Mouse (Mus musculus) monocyte, adult 2 months (primary cell): ENCODE data around the gene Exo5.

ENCODE experiments used
- DNase-seq, 2 experiments: peaks; one replicate each; pipeline ENCODE4 v3.0.0; 2022; ENCODE audit warnings: low spot score in 2 of 2, low read depth in 1 of 2

The Exo5 gene

DNA sequence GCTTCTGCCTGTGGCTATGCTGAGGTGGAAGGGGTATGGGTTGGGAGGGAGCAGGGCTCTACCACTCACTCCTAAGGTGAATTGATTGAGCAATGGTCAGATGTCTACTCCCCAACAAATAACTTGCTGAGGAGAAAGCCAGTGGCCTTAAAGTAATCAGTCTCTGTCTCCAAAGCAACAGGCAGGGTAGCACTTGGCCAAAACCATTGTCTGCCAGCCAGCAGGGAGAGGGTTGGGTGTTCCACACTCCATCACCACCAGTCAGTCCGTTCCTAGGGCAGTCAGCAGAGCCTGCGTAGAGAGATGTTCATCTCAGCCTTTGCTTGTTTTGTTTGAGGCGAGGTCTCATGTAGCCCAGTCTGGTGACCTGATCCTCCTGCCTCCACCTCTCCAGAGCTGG, 48.9 kb downstream of the Exo5 start:
- no peak for DNase-seq
